ENCODE assay signal across 20 mouse cellular contexts in genomic region chr8:61285896-61286295, GRCm38 (mm10).
DNase-seq lines count a peak whose midpoint lies in the region; ATAC-seq and TF ChIP-seq lines count a peak whose summit lies in the region.
"Had no signal": no experiment of that assay in that cellular context is flagged by ENCODE, and none has a peak within 500 bp of the region (broad histone marks: within the 10 kb centered on the region; RNA-seq: fewer than 3 reads in every experiment).

No protein-coding gene starts in this region.

- no peak overlapping the region for H3K4me2 ChIP-seq in forebrain, embryonic 15.5 days (replicated peaks)
- H3K4me2 ChIP-seq in kidney, embryonic 16.5 days (replicated peaks; ENCODE audit: low read depth, low read length) = peak overlapping the region; percentile 35
- peak overlapping the region; percentile 35 for H3K4me2 ChIP-seq in embryonic facial prominence, embryonic 12.5 days (replicated peaks)
- peak overlapping the region; percentile 31 for H3K4me2 ChIP-seq in limb, embryonic 14.5 days (replicated peaks; ENCODE audit: low read depth, low read length, severe bottlenecking)
- H3K4me2 ChIP-seq: liver, embryonic 13.5 days; lung, embryonic 15.5 days had no signal

- H3K36me3 ChIP-seq in forebrain, embryonic 10.5 days (replicated peaks) = no peaks in the 10 kb centered on the region
- H3K36me3 ChIP-seq in forebrain, embryonic 15.5 days = no peaks in the 10 kb centered on the region
- no peaks in the 10 kb centered on the region for H3K36me3 ChIP-seq in kidney, embryonic 16.5 days (ENCODE audit: insufficient read depth, low read length)
- H3K36me3 ChIP-seq in embryonic facial prominence, embryonic 12.5 days = no peaks in the 10 kb centered on the region
- H3K36me3 ChIP-seq in limb, embryonic 14.5 days (ENCODE audit: control insufficient read depth, insufficient read depth, low read length) = no peaks in the 10 kb centered on the region
- H3K36me3 ChIP-seq: heart, embryonic 10.5 days; liver, embryonic 13.5 days; lung, embryonic 15.5 days had no signal

- H3K27ac ChIP-seq in forebrain, embryonic 10.5 days = 0 out of 2 replicates have a peak overlapping the region, but pooled peaks have one; percentile 20
- H3K27ac ChIP-seq in forebrain, embryonic 15.5 days (replicated peaks) = no peak overlapping the region
- peak overlapping the region; percentile 26; the same call in 1 of the 2 replicates for H3K27ac ChIP-seq in kidney, embryonic 16.5 days (ENCODE audit: low read length)
- H3K27ac ChIP-seq in embryonic facial prominence, embryonic 12.5 days = peak overlapping the region; percentile 63
- H3K27ac ChIP-seq in limb, embryonic 14.5 days (replicated peaks; ENCODE audit: low read depth, low read length) = peak overlapping the region; percentile 33; the same call in 1 of the 2 replicates
- H3K27ac ChIP-seq: gastrocnemius, adult 2 months; heart, embryonic 10.5 days; liver, embryonic 13.5 days; lung, embryonic 15.5 days; macrophage; stomach, postnatal 0 days had no signal

- DNase-seq in forebrain, embryonic 10.5 days (ENCODE audit: extremely low spot score, low spot score) = no peak
- no peak for DNase-seq in kidney, postnatal 25 days
- no peak for DNase-seq in limb, embryonic 14.5 days (ENCODE audit: low spot score)
- DNase-seq in spleen, postnatal 14 days (ENCODE audit: low spot score in 2 of 2) = no peak
- DNase-seq in spleen, postnatal 4 days (ENCODE audit: low spot score in 2 of 2) = no peak
- DNase-seq: adrenal gland, postnatal 36 days; cerebellum, adult 11-12 months; cerebellum, postnatal 36 days; gastrocnemius, adult 2 months; layer of hippocampus, postnatal 36 days; liver, embryonic 13.5 days; right cerebral cortex, postnatal 14 days had no signal

- no peak for ATAC-seq in forebrain, embryonic 15.5 days (replicated peaks)
- no peak for ATAC-seq in kidney, embryonic 16.5 days (ENCODE audit: low FRiP score, low TSS enrichment)
- ATAC-seq in embryonic facial prominence, embryonic 12.5 days (ENCODE audit: insufficient number of reproducible peaks, insufficient read depth, low FRiP score, low TSS enrichment) = no peak
- no peak for ATAC-seq in limb, embryonic 14.5 days (ENCODE audit: low FRiP score, low read depth)

- WGBS in forebrain, embryonic 10.5 days = 69% methylated on average over 7 of the region's 7 CpGs
- WGBS in forebrain, embryonic 15.5 days = 83% methylated on average over 7 of the region's 7 CpGs
- WGBS in kidney, embryonic 16.5 days = 21% methylated on average over 7 of the region's 7 CpGs
- WGBS in embryonic facial prominence, embryonic 12.5 days = 12% methylated on average over 7 of the region's 7 CpGs
- 19% methylated on average over 7 of the region's 7 CpGs for WGBS in limb, embryonic 14.5 days

- H3K4me1 ChIP-seq in forebrain, embryonic 10.5 days = peaks cover 71% of the 10 kb centered on the region
- peaks cover 34% of the 10 kb centered on the region for H3K4me1 ChIP-seq in forebrain, embryonic 15.5 days
- H3K4me1 ChIP-seq in kidney, embryonic 16.5 days (ENCODE audit: insufficient read depth, low read length) = peaks cover 84% of the 10 kb centered on the region
- peaks cover 74% of the 10 kb centered on the region for H3K4me1 ChIP-seq in embryonic facial prominence, embryonic 12.5 days
- H3K4me1 ChIP-seq in limb, embryonic 14.5 days (ENCODE audit: control insufficient read depth, insufficient read depth, low read length) = peaks cover 58% of the 10 kb centered on the region

- H3K27me3 ChIP-seq in forebrain, embryonic 10.5 days (ENCODE audit: poor library complexity, severe bottlenecking) = no peaks in the 10 kb centered on the region
- H3K27me3 ChIP-seq in forebrain, embryonic 15.5 days = no peaks in the 10 kb centered on the region
- no peaks in the 10 kb centered on the region for H3K27me3 ChIP-seq in kidney, embryonic 16.5 days (ENCODE audit: insufficient read depth, low read length)
- no peaks in the 10 kb centered on the region for H3K27me3 ChIP-seq in embryonic facial prominence, embryonic 12.5 days
- H3K27me3 ChIP-seq in limb, embryonic 14.5 days (ENCODE audit: control insufficient read depth, insufficient read depth, low read length) = no peaks in the 10 kb centered on the region
- H3K27me3 ChIP-seq: liver, embryonic 13.5 days; lung, embryonic 15.5 days had no signal

- H3K9ac ChIP-seq in forebrain, embryonic 15.5 days (replicated peaks) = no peak overlapping the region
- H3K9ac ChIP-seq in kidney, embryonic 16.5 days (replicated peaks; ENCODE audit: low read length) = no peak overlapping the region
- H3K9ac ChIP-seq in embryonic facial prominence, embryonic 12.5 days = no peak overlapping the region
- 0 out of 2 replicates have a peak overlapping the region, but pooled peaks have one; percentile 25 for H3K9ac ChIP-seq in limb, embryonic 14.5 days (ENCODE audit: low read depth, low read length, severe bottlenecking)
- H3K9ac ChIP-seq: liver, embryonic 13.5 days; lung, embryonic 15.5 days had no signal

- no peak overlapping the region for H3K4me3 ChIP-seq in forebrain, embryonic 10.5 days
- H3K4me3 ChIP-seq in forebrain, embryonic 15.5 days = no peak overlapping the region
- no peak overlapping the region for H3K4me3 ChIP-seq in kidney, embryonic 16.5 days (ENCODE audit: low read length)
- no peak overlapping the region for H3K4me3 ChIP-seq in embryonic facial prominence, embryonic 12.5 days
- no peak overlapping the region for H3K4me3 ChIP-seq in limb, embryonic 14.5 days (replicated peaks; ENCODE audit: low read length)
- H3K4me3 ChIP-seq: gastrocnemius, adult 2 months; heart, embryonic 10.5 days; liver, embryonic 13.5 days; lung, embryonic 15.5 days; midbrain, embryonic 10.5 days had no signal

- no peaks in the 10 kb centered on the region for H3K9me3 ChIP-seq in forebrain, embryonic 10.5 days
- H3K9me3 ChIP-seq in forebrain, embryonic 15.5 days = no peaks in the 10 kb centered on the region
- H3K9me3 ChIP-seq in kidney, embryonic 16.5 days (ENCODE audit: low read length) = no peaks in the 10 kb centered on the region
- no peaks in the 10 kb centered on the region for H3K9me3 ChIP-seq in embryonic facial prominence, embryonic 12.5 days
- no peaks in the 10 kb centered on the region for H3K9me3 ChIP-seq in limb, embryonic 14.5 days (ENCODE audit: control insufficient read depth, low read length)
- H3K9me3 ChIP-seq: heart, embryonic 10.5 days; liver, embryonic 13.5 days; lung, embryonic 15.5 days; midbrain, embryonic 10.5 days had no signal

- no peak for TF ChIP-seq POLR2A in limb, embryonic 14.5 days (IDR thresholded peaks at IDR 0.05; ENCODE audit: borderline replicate concordance, extremely low read depth, insufficient read depth, insufficient read length)
